Mouse (Mus musculus) ES-Bruce4 (cell line): ENCODE data around the gene Ppm1m.

ENCODE experiments used
- CTCF ChIP-seq: IDR thresholded peaks from one replicate; pipeline ENCODE4 v1.8.1; 2011; ENCODE audit warnings: low read depth, low read length
- POLR2A ChIP-seq: IDR thresholded peaks from one replicate; pipeline ENCODE4 v1.8.1; 2011; ENCODE audit warnings: low read length; ENCODE audit not compliant: insufficient read depth

GRCm38 (mm10) chr9:106231220-106231619 lies 31.7 kb upstream of the Ppm1m start:
- TF ChIP-seq POLR2A (no peak), CTCF (no peak)
